Mouse (Mus musculus): ENCODE measurements around the gene Polrmt.

Polrmt gene

DNA sequence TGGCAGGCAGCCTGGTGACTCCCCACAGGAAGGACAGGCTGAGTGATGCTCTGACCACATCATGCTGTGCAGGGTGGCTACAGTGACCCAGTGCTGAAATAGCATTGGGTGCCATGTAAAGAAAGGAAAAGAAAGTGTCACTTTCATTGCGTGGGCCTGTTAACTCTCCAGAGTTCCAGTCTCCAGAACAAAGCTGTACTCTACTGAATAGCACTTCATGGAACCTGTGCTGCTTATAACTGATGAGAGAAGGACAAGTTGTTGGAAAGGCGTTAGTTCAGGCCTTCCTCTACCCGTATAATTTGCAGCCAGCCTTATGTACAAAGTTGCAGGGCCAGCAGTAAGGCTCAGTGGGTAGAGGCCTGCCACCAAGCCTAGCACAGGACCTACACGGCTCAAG is 57.7 kb downstream of the Polrmt start, which contains the start of gene Gzmm:
Gene Gzmm, plus strand, starts transcription at position 301 of the 400 bp plus-strand sequence.
- no peak for DNase-seq (ENCODE audit: low spot score)

DNA sequence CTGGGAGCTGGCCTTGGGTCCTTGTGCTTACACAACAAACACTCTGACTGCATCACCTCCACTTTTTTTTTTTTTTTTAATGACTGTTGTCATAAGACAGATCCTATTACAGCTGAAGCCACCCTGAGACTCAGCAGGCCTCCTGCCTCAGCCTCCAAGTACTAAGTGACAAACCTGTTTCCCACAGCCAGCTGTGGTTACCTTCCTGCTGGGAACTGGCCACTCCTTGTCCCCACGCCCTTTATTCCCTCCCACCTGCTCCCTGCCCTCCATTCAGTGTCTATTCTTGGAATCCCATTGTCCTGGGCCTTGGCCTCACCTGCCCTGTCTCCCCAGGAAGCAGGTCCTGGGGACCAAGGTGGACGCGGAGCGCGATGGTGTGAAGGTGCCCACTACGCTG is 58.9 kb downstream of the Polrmt start:
- no peak for DNase-seq (ENCODE audit: low spot score)

DNA sequence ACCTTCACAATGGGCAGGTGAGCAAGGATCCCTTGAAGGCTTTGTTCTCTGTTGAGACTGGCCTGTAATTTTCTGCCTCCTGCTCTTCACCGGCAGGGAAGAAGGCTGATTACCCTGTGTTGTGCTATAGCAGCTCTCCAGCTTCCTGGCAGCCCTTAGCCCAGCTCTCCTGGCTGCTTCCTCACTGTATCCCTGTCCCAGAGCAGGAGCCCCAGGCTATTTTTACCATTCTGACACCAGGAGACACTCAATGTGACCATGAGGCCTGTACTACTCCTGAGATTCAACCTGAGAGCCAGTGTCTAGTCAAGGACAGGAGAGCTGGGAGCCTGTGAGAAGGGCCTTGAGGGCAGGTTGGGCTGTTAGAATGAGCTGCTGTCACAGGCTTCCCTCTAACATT is 59.7 kb downstream of the Polrmt start:
- DNase-seq (ENCODE audit: low spot score): no peak

DNA sequence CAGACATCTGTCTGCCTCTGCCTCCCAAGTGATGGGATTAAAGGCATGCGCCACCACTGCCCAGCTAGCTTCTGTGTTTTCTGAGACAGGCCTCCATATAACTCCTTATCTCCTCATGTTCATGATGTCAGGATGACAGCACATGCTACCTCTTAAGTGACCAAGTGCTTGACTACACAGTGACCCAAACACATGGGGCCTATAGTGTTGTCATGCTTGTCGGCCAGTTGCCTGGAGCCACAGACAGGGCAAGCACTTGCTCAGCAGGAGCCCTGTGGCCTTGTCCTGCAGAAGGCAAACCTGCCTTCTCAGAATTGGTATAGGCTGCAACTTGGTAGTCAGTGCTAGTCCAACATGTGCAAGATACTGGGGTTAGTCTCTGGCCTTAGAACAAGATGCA is 60.2 kb downstream of the Polrmt start:
- DNase-seq (ENCODE audit: low spot score): no peak
